Mouse (Mus musculus) mouse embryonic stem cell (cell line): ENCODE results near the gene Pou3f4.
"Not testable (repeated sequence)": the region's sequence is repeated elsewhere in the genome, so short reads cannot be mapped to it uniquely, and the experiment has no call there.

ENCODE experiments used
- in situ Hi-C, 2 experiments: fragments of 300-500 bp; cut with MboI; formaldehyde crosslinking; loops; 1 replicate in 1 of 2; 3 replicates in 1 of 2; pipeline ENCODE4 v1.14.3; 2019 to 2020; ENCODE audit warnings: low sequenced_read_pairs in 2 of 2, low pct_unique_long_range_greater_than_20kb in 1 of 2, mixed read lengths in 1 of 2; ENCODE audit not compliant: unreplicated experiment in 1 of 2

Pou3f4 gene

GRCm38 (mm10) chrX:110814151-110814571 lies at the start of gene Pou3f4:
Gene Pou3f4 (plus strand): TSS chrX:110814280.
- in situ Hi-C loops = no loop called here

DNA sequence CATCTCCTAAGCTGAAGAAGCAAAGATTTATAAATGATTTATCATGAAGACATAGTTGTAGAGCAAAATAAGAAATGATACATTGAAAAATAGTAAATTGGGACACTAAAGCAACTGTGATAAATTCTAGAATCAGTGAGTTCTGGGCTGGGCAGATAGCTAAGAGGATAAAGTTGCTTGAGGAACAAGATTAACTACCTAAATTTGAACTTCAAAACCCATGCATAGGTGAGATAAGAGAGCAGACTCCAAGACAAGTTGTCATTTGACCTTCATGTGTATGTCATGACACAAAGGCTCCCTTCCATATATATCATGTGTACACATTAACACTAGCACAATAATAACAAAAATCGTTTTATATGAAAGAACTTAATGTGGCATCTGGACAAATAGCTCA lies 48.1 kb upstream of the Pou3f4 start:
- in situ Hi-C loops = no loop called here

GRCm38 (mm10) chrX:110774807-110775206 lies 39.3 kb upstream of the Pou3f4 start:
- in situ Hi-C loops = not testable (repeated sequence)

DNA sequence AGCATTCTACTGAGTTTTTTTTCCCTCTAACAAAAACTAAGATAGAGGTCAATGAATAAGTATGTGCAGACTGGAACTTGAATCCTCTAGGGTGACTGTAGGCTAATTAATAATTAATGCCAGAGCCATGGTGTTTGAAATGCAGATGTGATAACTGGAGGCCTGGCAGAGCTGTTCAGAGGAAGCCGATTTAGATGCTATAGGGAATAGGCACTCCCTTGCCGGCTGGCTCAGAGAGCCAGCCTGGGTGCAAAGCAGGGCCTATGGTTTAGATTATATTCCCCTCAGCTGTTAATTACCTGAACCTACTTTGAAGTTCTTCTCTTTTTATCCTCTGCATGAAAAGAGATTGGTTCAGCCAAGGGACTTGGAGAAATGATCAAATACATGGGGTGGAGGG lies 11.6 kb upstream of the Pou3f4 start:
- in situ Hi-C loops = no loop called here

- in situ Hi-C loops = no loop called here
Observed at GRCm38 (mm10) chrX:110810001-110810578, 4.0 kb upstream of the Pou3f4 start.

- in situ Hi-C loops = no loop called here
Observed at GRCm38 (mm10) chrX:110810753-110811506, 3.1 kb upstream of the Pou3f4 start.

GRCm38 (mm10) chrX:110812071-110812470 lies 2.0 kb upstream of the Pou3f4 start:
- in situ Hi-C loops = no loop called here

GRCm38 (mm10) chrX:110813401-110813800 lies 679 bp upstream of the Pou3f4 start:
- in situ Hi-C loops = no loop called here

GRCm38 (mm10) chrX:110814592-110815548 lies 790 bp downstream of the Pou3f4 start:
- in situ Hi-C loops = no loop called here

- in situ Hi-C loops = no loop called here
Observed at GRCm38 (mm10) chrX:110815549-110815930, 1.5 kb downstream of the Pou3f4 start.

DNA sequence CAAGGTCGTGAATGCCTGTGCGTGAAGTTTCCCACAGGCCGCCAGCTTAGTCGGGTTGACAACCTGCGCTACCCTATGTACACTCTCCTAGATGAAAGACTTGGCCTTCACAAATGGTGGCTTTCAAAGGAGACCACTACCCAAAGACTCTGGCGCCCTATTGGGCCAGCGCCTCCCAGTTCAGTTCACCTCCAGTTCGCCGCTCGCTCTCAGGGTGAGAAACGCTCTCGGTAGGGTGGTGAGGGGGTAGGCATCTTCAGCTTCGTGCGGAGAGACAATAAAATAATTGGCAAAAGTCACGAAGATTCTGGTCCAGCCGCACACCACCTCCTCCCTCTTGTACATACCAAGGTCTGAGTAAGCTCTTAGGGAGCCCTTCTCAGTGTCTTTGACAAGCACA lies 2.5 kb downstream of the Pou3f4 start:
- in situ Hi-C loops = no loop called here

DNA sequence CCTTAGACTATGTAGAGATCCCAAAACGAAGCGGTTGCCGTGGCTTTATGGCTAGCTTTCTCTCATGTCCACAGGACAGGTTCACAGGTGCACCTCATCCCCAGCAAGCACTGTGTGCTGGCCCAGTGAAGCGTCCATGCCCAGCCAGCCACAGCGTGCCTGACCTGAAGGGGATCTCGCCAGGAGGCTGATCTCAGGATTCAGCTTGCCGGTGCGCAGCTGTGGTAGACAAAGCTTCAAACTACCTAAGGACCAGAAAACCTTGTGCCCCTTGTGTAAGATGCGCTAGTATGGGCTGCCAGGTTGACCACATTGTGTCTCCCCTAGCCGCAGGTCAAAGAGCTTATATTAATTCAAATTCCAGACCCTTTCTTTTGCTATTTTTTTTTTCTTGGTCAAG lies 3.1 kb downstream of the Pou3f4 start:
- in situ Hi-C loops = no loop called here

DNA sequence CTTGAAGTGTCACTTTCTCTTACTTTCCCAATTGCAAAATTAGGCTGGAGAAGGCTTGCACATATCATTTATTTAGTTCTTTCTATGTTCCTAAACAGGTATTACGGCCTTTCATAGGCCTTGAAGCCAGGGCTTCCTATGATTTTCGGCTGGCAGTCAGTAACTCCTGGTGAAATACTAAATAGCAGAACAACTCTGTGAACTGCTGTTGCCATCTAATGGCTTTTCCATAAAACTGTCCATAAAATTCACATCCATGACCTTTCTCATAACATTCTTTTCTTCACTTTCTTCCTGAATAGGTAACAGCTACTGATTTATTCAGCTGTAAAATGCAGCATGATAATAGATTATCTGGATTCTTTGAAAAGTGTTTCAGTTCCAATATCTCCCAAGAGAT lies 23.4 kb downstream of the Pou3f4 start:
- in situ Hi-C loops = no loop called here

GRCm38 (mm10) chrX:110851300-110851699 lies 37.2 kb downstream of the Pou3f4 start:
- in situ Hi-C loops = no loop called here
